Mouse (Mus musculus): Measurements from ENCODE around the gene Pate2. TPM values are rescaled to one million over a fixed set of nuclear protein-coding genes. Genes with fewer than 3 reads are reported as not detected.
"Not testable (repeated sequence)": the region's sequence is repeated elsewhere in the genome, so short reads cannot be mapped to it uniquely, and the experiment has no call there.

Gene Pate2
- polyA plus RNA-seq, 1 experiment: not detected

DNA sequence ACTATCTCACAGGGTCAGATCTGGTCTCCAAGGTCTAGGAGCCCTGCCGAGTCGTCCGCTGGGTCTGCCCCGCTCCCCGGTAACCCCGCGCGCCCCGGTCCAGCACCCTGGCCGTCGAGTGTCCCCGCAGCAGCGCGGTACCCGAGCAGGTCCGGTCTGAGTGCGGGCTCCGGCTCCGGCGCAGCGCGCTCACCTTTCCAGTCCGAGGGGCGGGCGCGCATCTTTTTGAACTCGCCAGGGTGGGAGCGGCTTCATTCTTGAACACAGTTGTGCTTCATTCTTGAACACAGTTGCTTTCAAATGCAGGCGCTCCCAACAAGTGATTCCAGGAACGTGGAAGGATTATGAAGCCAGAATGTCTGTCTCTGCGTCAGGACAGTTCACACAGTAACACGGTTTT lies 4.3 kb downstream of the Pate2 start:
- no peak overlapping the region for H3K27ac ChIP-seq (ENCODE audit: insufficient read depth, low read depth, low read length)
- TF ChIP-seq CTCF (IDR thresholded peaks at IDR 0.05; ENCODE audit: low read depth, low read length): no peak
- TF ChIP-seq POLR2A (IDR thresholded peaks at IDR 0.05; ENCODE audit: borderline replicate concordance, low read depth, low read length): no peak
- H3K4me1 ChIP-seq (ENCODE audit: control insufficient read depth, insufficient read depth, low read length): no peaks in the 10 kb centered on the region
- H3K4me3 ChIP-seq (ENCODE audit: insufficient read depth, low read length): no peak overlapping the region

DNA sequence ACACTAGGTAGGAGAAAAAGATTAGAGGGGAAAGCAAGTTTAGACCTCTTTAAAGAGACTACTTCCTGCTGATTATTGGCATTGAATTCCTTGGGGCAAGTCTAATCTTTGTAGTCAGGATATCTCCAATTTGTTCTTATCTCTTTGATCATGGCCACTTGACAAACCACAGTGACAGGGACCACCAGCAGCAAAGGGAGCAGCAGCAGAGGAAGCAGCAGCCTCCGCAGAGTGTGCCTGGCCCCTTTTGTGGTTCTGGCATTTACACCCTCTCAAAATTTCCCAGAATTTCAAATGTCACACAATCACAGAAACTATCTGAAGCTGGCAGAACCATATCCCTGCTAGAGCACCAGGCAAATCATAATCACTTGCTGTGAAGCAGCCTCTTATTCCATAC lies 17.6 kb downstream of the Pate2 start:
- no peak overlapping the region for H3K4me3 ChIP-seq (ENCODE audit: insufficient read depth, low read length)
- no peak overlapping the region for H3K27ac ChIP-seq (ENCODE audit: insufficient read depth, low read depth, low read length)
- TF ChIP-seq CTCF (IDR thresholded peaks at IDR 0.05; ENCODE audit: low read depth, low read length) (no peak), POLR2A (IDR thresholded peaks at IDR 0.05; ENCODE audit: borderline replicate concordance, low read depth, low read length) (no peak)
- no peaks in the 10 kb centered on the region for H3K4me1 ChIP-seq (ENCODE audit: control insufficient read depth, insufficient read depth, low read length)

DNA sequence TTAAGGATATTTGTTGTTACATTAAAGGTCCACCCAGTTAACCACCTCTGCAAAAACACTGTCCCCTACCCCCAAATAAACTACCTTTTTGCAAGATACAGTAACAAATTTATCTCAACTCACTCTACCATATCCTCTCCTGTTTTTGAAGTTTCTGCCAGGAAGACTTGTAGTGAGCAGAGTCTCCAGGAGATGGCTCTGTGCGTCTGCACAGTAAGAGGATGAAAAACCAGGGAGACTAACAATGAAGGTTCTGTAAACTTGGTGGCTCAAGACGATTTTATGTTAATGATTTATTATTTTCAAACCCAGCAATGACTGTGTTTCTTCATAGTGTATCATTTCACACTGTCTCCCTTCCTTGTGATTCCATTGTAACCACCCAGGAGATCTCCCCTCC lies 22.8 kb downstream of the Pate2 start:
- no peaks in the 10 kb centered on the region for H3K4me1 ChIP-seq (ENCODE audit: control insufficient read depth, insufficient read depth, low read length)
- TF ChIP-seq POLR2A (IDR thresholded peaks at IDR 0.05; ENCODE audit: borderline replicate concordance, low read depth, low read length) (no peak), CTCF (IDR thresholded peaks at IDR 0.05; ENCODE audit: low read depth, low read length) (no peak)
- no peak overlapping the region for H3K27ac ChIP-seq (ENCODE audit: insufficient read depth, low read depth, low read length)
- H3K4me3 ChIP-seq (ENCODE audit: insufficient read depth, low read length): no peak overlapping the region

DNA sequence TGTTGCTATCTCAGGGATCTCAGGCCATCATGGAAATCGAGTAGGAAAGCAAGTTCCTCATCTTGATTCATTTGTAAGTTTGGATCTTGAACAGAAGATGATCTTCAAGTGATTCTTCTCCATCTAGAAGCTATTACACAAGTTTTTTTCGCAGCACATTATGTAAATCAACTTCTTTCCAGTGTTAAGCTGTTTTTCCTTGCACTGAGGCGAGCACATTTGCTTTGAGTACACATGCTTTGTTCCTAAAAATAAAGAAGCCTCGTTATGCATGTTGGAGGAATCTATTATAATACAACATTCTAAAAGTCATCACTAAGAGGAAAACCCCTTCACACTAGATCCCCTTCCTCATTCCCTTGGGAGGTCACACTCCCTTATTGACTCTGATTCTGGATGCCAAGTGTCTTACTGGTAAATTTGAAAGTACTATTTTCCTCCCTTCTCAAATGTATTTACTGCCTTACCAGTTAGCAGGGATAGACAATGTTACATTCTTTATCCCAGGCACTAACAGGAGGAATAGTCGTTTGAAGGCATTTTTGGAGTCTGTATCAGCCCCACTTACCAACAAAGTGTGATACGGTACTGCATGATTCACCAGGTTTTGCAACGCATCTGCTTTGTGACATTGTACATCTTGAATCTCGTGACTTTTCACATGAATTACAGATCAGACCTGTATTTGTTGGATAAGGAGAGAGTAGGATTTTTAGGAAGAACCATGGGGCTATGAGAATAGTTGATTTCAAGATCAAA lies 37.7 kb downstream of the Pate2 start:
- Histone ChIP-seq H3K4me3 (ENCODE audit: insufficient read depth, low read length) (no peak overlapping the region), H3K27ac (ENCODE audit: insufficient read depth, low read depth, low read length) (no peak overlapping the region), H3K4me1 (ENCODE audit: control insufficient read depth, insufficient read depth, low read length) (no peaks in the 10 kb centered on the region)
- TF ChIP-seq POLR2A (IDR thresholded peaks at IDR 0.05; ENCODE audit: borderline replicate concordance, low read depth, low read length): no peak
- TF ChIP-seq CTCF (IDR thresholded peaks at IDR 0.05; ENCODE audit: low read depth, low read length): no peak

DNA sequence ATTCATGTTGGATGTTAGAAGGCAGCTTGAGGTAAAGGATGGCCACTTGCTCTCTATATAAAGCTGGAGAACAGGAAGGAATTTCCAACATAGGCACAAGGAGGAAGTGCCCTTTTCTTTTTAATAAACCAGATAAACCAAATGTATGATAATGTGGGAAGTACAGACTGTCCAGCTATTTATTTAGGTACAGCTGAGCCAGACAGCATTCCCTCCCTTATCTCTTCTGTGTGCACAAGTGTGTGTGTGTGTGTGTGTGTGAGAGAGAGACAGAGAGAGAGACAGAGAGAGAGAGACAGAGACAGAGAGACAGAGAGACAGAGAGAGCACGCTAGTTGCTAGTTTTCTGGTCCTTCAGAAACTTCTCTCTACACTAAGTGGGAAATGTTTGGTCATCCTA lies 41.8 kb downstream of the Pate2 start, which contains the start of gene Pate4:
Gene Pate4, minus strand, starts transcription at position 101 of the 400 bp plus-strand sequence.
- Histone ChIP-seq H3K4me1 (ENCODE audit: control insufficient read depth, insufficient read depth, low read length) (no peaks in the 10 kb centered on the region), H3K4me3 (ENCODE audit: insufficient read depth, low read length) (no peak within 1 kb of the TSS), H3K27ac (ENCODE audit: insufficient read depth, low read depth, low read length) (no peak within 1 kb of the TSS)
- TF ChIP-seq POLR2A (IDR thresholded peaks at IDR 0.05; ENCODE audit: borderline replicate concordance, low read depth, low read length) (no peak), CTCF (IDR thresholded peaks at IDR 0.05; ENCODE audit: low read depth, low read length) (no peak)

DNA sequence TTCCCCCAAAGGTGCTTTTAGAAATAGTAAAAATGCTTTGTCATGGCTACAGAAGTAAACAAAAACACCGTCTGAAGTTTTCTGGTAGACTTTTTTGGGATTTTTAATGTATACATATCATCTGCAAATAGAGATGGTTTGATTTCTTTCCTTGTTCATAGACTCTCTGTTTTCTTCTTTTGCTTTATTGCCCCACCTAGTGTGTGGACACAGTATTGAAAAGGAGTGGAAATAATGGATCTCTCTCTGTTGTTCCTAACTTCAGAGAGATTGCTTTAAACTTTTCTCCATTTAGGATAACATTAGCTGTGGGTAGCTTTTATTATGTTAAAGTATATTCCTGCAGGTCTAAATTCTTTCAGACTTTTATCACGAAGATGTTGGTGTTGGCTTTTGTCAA lies 43.9 kb downstream of the Pate2 start:
- Histone ChIP-seq H3K4me3 (ENCODE audit: insufficient read depth, low read length) (no peak overlapping the region), H3K27ac (ENCODE audit: insufficient read depth, low read depth, low read length) (no peak overlapping the region), H3K4me1 (ENCODE audit: control insufficient read depth, insufficient read depth, low read length) (no peaks in the 10 kb centered on the region)
- TF ChIP-seq CTCF (IDR thresholded peaks at IDR 0.05; ENCODE audit: low read depth, low read length): no peak
- TF ChIP-seq POLR2A (IDR thresholded peaks at IDR 0.05; ENCODE audit: borderline replicate concordance, low read depth, low read length): no peak

DNA sequence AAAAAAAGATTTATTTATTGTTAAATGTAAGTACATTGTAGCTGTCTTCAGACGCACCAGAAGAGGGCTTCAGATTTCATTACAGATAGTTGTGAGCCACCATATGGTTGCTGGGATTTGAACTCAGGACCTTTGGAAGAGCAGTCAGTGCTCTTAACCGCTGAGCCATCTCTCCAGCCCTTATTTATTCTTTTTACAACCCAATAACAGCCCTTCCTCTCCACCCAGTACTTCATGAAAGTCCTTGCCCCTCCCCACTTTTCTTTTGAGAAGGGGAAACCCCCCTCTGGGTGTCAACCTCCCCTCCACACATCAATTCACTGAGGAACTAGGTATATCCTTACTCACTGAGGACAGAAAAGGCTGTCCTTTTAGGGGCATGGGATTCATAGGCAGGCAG lies 46.7 kb downstream of the Pate2 start:
- H3K27ac ChIP-seq (ENCODE audit: insufficient read depth, low read depth, low read length); H3K4me1 ChIP-seq (ENCODE audit: control insufficient read depth, insufficient read depth, low read length); H3K4me3 ChIP-seq (ENCODE audit: insufficient read depth, low read length): not testable (repeated sequence)

DNA sequence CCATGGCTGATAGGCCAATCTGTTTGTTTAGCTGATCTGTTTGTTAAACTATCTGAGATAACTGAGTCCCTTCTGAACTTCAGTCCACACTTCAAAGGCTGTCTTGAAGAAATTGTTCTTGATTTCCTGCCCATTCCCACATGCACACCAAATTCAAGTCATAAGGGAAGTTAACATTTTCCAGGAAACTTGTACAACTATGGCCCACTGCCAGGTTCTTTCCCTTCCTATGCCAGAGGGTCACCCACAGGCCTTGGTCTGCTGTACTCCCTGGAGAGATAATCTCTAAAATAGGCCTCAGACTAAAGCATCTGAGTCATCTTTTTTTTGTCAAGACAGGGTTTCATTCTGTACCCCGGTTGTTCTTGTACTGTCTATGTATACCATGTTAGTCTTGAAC lies 62.9 kb downstream of the Pate2 start:
- Histone ChIP-seq H3K4me1 (ENCODE audit: control insufficient read depth, insufficient read depth, low read length) (no peaks in the 10 kb centered on the region), H3K4me3 (ENCODE audit: insufficient read depth, low read length) (no peak overlapping the region), H3K27ac (ENCODE audit: insufficient read depth, low read depth, low read length) (no peak overlapping the region)
- TF ChIP-seq CTCF (IDR thresholded peaks at IDR 0.05; ENCODE audit: low read depth, low read length) (no peak), POLR2A (IDR thresholded peaks at IDR 0.05; ENCODE audit: borderline replicate concordance, low read depth, low read length) (no peak)

DNA sequence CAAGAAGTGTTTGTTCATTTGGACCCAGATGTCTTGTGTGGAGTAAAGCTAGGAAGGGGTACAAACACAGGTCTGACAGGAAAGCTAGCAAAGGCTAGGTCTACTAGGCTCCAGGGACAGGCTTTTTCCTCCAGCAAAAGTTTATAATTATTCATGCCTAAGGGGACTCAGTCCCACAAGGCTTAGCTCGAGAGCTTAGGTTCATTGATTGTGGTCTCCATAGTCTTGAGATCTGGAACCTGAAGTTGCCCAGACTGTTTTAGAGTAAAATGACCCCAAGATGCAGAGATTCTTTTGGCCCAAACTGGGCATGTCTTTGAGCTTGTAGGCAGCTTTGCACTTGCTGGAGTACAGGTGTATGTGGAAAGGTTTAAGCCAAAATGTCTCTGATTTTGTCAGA lies 78.0 kb downstream of the Pate2 start, which contains the start of gene Pate3:
Gene Pate3, minus strand, starts transcription at position 101 of the 400 bp plus-strand sequence.
- Histone ChIP-seq H3K4me1 (ENCODE audit: control insufficient read depth, insufficient read depth, low read length) (no peaks in the 10 kb centered on the region), H3K4me3 (ENCODE audit: insufficient read depth, low read length) (no peak within 1 kb of the TSS), H3K27ac (ENCODE audit: insufficient read depth, low read depth, low read length) (no peak within 1 kb of the TSS)
- TF ChIP-seq CTCF (IDR thresholded peaks at IDR 0.05; ENCODE audit: low read depth, low read length) (no peak), POLR2A (IDR thresholded peaks at IDR 0.05; ENCODE audit: borderline replicate concordance, low read depth, low read length) (no peak)

DNA sequence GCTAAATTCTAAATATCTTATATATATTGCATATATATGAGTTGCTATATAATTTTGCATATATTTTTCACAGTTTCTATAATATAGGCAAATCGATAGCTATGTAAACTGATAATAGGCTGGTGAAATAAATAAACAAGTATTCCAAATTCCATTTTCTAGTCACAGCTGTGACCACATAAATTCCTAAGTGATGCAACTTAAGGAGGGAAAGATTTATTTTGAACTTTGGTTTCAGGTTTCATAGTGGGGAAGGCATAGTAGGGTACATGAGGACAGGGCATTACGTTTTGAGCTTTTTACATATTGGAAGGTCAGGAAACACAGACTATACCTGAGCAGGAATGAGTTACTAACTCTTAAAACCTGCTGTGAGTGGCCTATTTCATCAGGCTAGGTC lies 103.5 kb downstream of the Pate2 start:
- TF ChIP-seq POLR2A (IDR thresholded peaks at IDR 0.05; ENCODE audit: borderline replicate concordance, low read depth, low read length) (no peak), CTCF (IDR thresholded peaks at IDR 0.05; ENCODE audit: low read depth, low read length) (no peak)
- H3K4me3 ChIP-seq (ENCODE audit: insufficient read depth, low read length): no peak overlapping the region
- H3K4me1 ChIP-seq (ENCODE audit: control insufficient read depth, insufficient read depth, low read length): no peaks in the 10 kb centered on the region
- no peak overlapping the region for H3K27ac ChIP-seq (ENCODE audit: insufficient read depth, low read depth, low read length)

All from bone marrow macrophage, adult 2 months (primary cell).